Mouse (Mus musculus) lung, postnatal 10 days (tissue): ENCODE data around the gene Edf1.

ENCODE experiments used
- DNase-seq: peaks from one replicate; pipeline ENCODE4 v3.0.0; 2021

Gene Edf1

GRCm38 (mm10) chr2:25583120-25583481 lies 25.5 kb downstream of the Edf1 start:
- DNase-seq: no peak

GRCm38 (mm10) chr2:25583571-25583970 lies 25.9 kb downstream of the Edf1 start:
- DNase-seq: no peak

GRCm38 (mm10) chr2:25584152-25584551 lies 26.5 kb downstream of the Edf1 start:
- no peak for DNase-seq

- no peak for DNase-seq
These were observed 27.2 kb downstream of the Edf1 start for GRCm38 (mm10) chr2:25584856-25585255.

GRCm38 (mm10) chr2:25585601-25586000 lies 28.0 kb downstream of the Edf1 start:
- no peak for DNase-seq

GRCm38 (mm10) chr2:25587290-25587689 lies 29.6 kb downstream of the Edf1 start:
- DNase-seq: no peak

GRCm38 (mm10) chr2:25588227-25588907 lies 30.7 kb downstream of the Edf1 start:
- no peak for DNase-seq

GRCm38 (mm10) chr2:25591863-25592262 lies 34.2 kb downstream of the Edf1 start:
- peak; percentile 60 for DNase-seq

- no peak for DNase-seq
These were observed 39.3 kb downstream of the Edf1 start for GRCm38 (mm10) chr2:25596765-25597510.

GRCm38 (mm10) chr2:25598749-25599148 lies 41.1 kb downstream of the Edf1 start:
- no peak for DNase-seq

- no peak for DNase-seq
These were observed 42.4 kb downstream of the Edf1 start for GRCm38 (mm10) chr2:25600037-25600436.

GRCm38 (mm10) chr2:25602526-25602925 lies 44.9 kb downstream of the Edf1 start:
- no peak for DNase-seq

GRCm38 (mm10) chr2:25607761-25608622 lies 50.3 kb downstream of the Edf1 start, which contains the start of gene Rabl6:
Gene Rabl6, minus strand, starts transcription at chr2:25608521.
- peak; percentile 93 for DNase-seq

- DNase-seq: no peak
These were observed 51.0 kb downstream of the Edf1 start for GRCm38 (mm10) chr2:25608671-25609070.
